Mouse (Mus musculus): ENCODE measurements around the gene Grin2c. TPM values are rescaled to one million over a fixed set of nuclear protein-coding genes. Genes with fewer than 3 reads are reported as not detected.

Grin2c gene
- polyA plus RNA-seq, 1 experiment from 2014 or later = 0.12 TPM

- Histone ChIP-seq H3K4me2 (no peak overlapping the region), H3K9me3 (replicated peaks) (no peaks in the 10 kb centered on the region), H3K27me3 (no peaks in the 10 kb centered on the region), H3K9ac (no peak overlapping the region), H3K4me3 (replicated peaks) (no peak overlapping the region), H3K27ac (no peak overlapping the region), H3K4me1 (replicated peaks) (peaks cover 23% of the 10 kb centered on the region), H3K36me3 (no peaks in the 10 kb centered on the region)
- 74% methylated on average over 8 of the region's 8 CpGs for WGBS (ENCODE audit: insufficient replicate concordance)
- DNase-seq (no peak), ATAC-seq (ENCODE audit: low read depth) (no peak)
Observed at GRCm38 (mm10) chr11:115282723-115283485, 15.9 kb upstream of the Grin2c start.

- Histone ChIP-seq H3K4me3 (replicated peaks) (no peak overlapping the region), H3K9me3 (replicated peaks) (no peaks in the 10 kb centered on the region), H3K36me3 (no peaks in the 10 kb centered on the region), H3K27ac (no peak overlapping the region), H3K9ac (no peak overlapping the region), H3K4me2 (no peak overlapping the region), H3K27me3 (no peaks in the 10 kb centered on the region), H3K4me1 (replicated peaks) (peaks cover 27% of the 10 kb centered on the region)
- DNase-seq = no peak
- no peak for ATAC-seq (ENCODE audit: low read depth)
- WGBS (ENCODE audit: insufficient replicate concordance) = 70% methylated on average over 8 of the region's 8 CpGs
Observed at GRCm38 (mm10) chr11:115282295-115282694, 15.3 kb upstream of the Grin2c start.

- Histone ChIP-seq H3K4me2 (no peak overlapping the region), H3K9me3 (replicated peaks) (no peaks in the 10 kb centered on the region), H3K27me3 (no peaks in the 10 kb centered on the region), H3K27ac (peak overlapping the region; percentile 23; the same call in 1 of the 2 replicates), H3K4me3 (replicated peaks) (no peak overlapping the region), H3K4me1 (replicated peaks) (peaks cover 46% of the 10 kb centered on the region), H3K9ac (no peak overlapping the region), H3K36me3 (no peaks in the 10 kb centered on the region)
- 39% methylated on average over 1 of the region's 1 CpGs for WGBS (ENCODE audit: insufficient replicate concordance)
- ATAC-seq (ENCODE audit: low read depth) (no peak), DNase-seq (peak; percentile 56)
Observed at GRCm38 (mm10) chr11:115279726-115280125, 12.7 kb upstream of the Grin2c start.

DNA sequence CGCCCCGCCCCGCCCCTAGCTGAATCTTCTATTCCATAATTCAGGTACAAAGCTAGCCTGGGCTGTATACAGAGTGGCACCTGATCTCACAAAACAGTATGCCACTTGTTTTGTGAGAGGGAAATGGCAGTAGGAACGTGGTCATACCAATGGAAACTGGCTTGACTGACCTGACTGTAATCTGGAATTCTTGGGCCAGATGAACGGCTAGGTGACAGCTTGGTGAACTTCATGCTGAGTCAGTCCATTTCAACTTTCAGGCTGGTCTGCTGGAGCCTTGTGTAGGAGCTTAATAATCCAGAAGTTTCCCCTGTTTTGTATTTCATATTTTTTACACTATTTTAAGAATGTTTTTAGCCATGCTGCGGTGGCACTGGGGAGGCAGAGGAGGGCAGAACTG is 11.1 kb upstream of the Grin2c start:
- Histone ChIP-seq H3K4me1 (replicated peaks) (peaks cover 60% of the 10 kb centered on the region), H3K27me3 (no peaks in the 10 kb centered on the region), H3K4me3 (replicated peaks) (peak overlapping the region; percentile 70), H3K27ac (no peak overlapping the region), H3K4me2 (peak overlapping the region; percentile 93), H3K9me3 (replicated peaks) (no peaks in the 10 kb centered on the region), H3K9ac (peak overlapping the region; percentile 77; the same call in 1 of the 2 replicates), H3K36me3 (no peaks in the 10 kb centered on the region)
- no peak for ATAC-seq (ENCODE audit: low read depth)
- WGBS (ENCODE audit: insufficient replicate concordance) = 68% methylated on average over 6 of the region's 6 CpGs
- peak; percentile 19 for DNase-seq

GRCm38 (mm10) chr11:115277604-115277975 is 10.5 kb upstream of the Grin2c start:
- no peak; the same call in 1 of the 2 replicates for ATAC-seq (ENCODE audit: low read depth)
- WGBS (ENCODE audit: insufficient replicate concordance) = 16% methylated on average over 7 of the region's 7 CpGs

GRCm38 (mm10) chr11:115276780-115277603 is 9.9 kb upstream of the Grin2c start, which contains the start of gene Fdxr:
TSS of gene Fdxr (minus strand) at chr11:115277050.
- ATAC-seq (ENCODE audit: low read depth) (peak; percentile 92), DNase-seq (peak; percentile 98)
- peak within 1 kb of the TSS; percentile 70 for H3K4me3 ChIP-seq (replicated peaks)
- H3K36me3 ChIP-seq = no peaks in the 10 kb centered on the region
- H3K9ac ChIP-seq = peak within 1 kb of the TSS; percentile 84
- H3K27ac ChIP-seq = peak within 1 kb of the TSS; percentile 85
- peaks cover 70% of the 10 kb centered on the region for H3K4me1 ChIP-seq (replicated peaks)
- no peaks in the 10 kb centered on the region for H3K9me3 ChIP-seq (replicated peaks)
- under 1% methylated on average over 42 of the region's 42 CpGs for WGBS (ENCODE audit: insufficient replicate concordance)
- no peaks in the 10 kb centered on the region for H3K27me3 ChIP-seq
- H3K4me2 ChIP-seq = peak within 1 kb of the TSS; percentile 93

More at GRCm38 (mm10) chr11:115277604-115277975, 10.5 kb upstream of the Grin2c start:
- peak overlapping the region; percentile 70 for H3K4me3 ChIP-seq (replicated peaks)
- no peaks in the 10 kb centered on the region for H3K9me3 ChIP-seq (replicated peaks)
- H3K36me3 ChIP-seq = no peaks in the 10 kb centered on the region
- H3K27ac ChIP-seq = peak overlapping the region; percentile 85
- H3K9ac ChIP-seq = peak overlapping the region; percentile 77
- H3K27me3 ChIP-seq = no peaks in the 10 kb centered on the region
- peak overlapping the region; percentile 93 for H3K4me2 ChIP-seq
- no peak for DNase-seq
- H3K4me1 ChIP-seq (replicated peaks) = peaks cover 66% of the 10 kb centered on the region

GRCm38 (mm10) chr11:115275954-115276353 is 8.9 kb upstream of the Grin2c start:
- ATAC-seq (ENCODE audit: low read depth) (no peak), DNase-seq (no peak)
- Histone ChIP-seq H3K36me3 (0 out of 2 replicates have a peak, but pooled peaks cover 5% of the 10 kb centered on the region), H3K27me3 (no peaks in the 10 kb centered on the region), H3K9ac (peak overlapping the region; percentile 84), H3K27ac (no peak overlapping the region), H3K9me3 (replicated peaks) (no peaks in the 10 kb centered on the region), H3K4me1 (replicated peaks) (peaks cover 70% of the 10 kb centered on the region), H3K4me3 (replicated peaks) (peak overlapping the region; percentile 70), H3K4me2 (peak overlapping the region; percentile 93)
- WGBS (ENCODE audit: insufficient replicate concordance) = 41% methylated on average over 3 of the region's 3 CpGs

GRCm38 (mm10) chr11:115275509-115275908 is 8.5 kb upstream of the Grin2c start:
- H3K9me3 ChIP-seq (replicated peaks) = no peaks in the 10 kb centered on the region
- no peak overlapping the region; the same call in 1 of the 2 replicates for H3K27ac ChIP-seq
- WGBS (ENCODE audit: insufficient replicate concordance) = 40% methylated on average over 6 of the region's 6 CpGs
- H3K4me1 ChIP-seq (replicated peaks) = peaks cover 70% of the 10 kb centered on the region
- peak overlapping the region; percentile 70 for H3K4me3 ChIP-seq (replicated peaks)
- H3K27me3 ChIP-seq = no peaks in the 10 kb centered on the region
- no peak for DNase-seq
- H3K36me3 ChIP-seq = 0 out of 2 replicates have a peak, but pooled peaks cover 5% of the 10 kb centered on the region
- H3K9ac ChIP-seq = peak overlapping the region; percentile 84
- no peak for ATAC-seq (ENCODE audit: low read depth)
- H3K4me2 ChIP-seq = peak overlapping the region; percentile 93

DNA sequence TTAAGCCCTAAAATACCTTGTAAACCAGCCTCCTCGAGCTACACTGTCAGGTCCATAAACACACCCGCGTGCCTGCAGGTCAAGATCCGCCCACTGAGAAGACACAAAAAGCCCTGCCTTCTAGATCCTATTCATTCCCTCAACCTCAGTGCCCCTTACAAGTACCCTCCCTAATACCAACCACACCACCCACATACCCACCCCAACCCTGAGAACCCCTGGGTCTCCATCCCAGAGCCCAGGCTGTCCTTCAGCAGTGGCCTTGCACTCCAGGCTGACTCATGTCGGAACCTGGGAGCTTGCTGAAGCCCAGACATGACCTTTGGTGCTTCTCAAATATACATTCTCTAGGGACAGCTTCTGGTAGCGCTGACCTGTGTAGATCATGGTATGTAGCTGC is 7.7 kb upstream of the Grin2c start:
- Histone ChIP-seq H3K9ac (no peak overlapping the region), H3K4me2 (peak overlapping the region; percentile 93)
- 78% methylated on average over 6 of the region's 6 CpGs for whole genome bisulfite sequencing (ENCODE audit: insufficient replicate concordance)

GRCm38 (mm10) chr11:115274178-115274577 is 7.1 kb upstream of the Grin2c start:
- Histone ChIP-seq H3K4me2 (no peak overlapping the region), H3K27ac (no peak overlapping the region), H3K9ac (no peak overlapping the region), H3K36me3 (peaks cover 10% of the 10 kb centered on the region), H3K4me3 (replicated peaks) (no peak overlapping the region), H3K27me3 (no peaks in the 10 kb centered on the region), H3K4me1 (replicated peaks) (peaks cover 63% of the 10 kb centered on the region), H3K9me3 (replicated peaks) (no peaks in the 10 kb centered on the region)
- WGBS (ENCODE audit: insufficient replicate concordance) = 64% methylated on average over 7 of the region's 7 CpGs
- ATAC-seq (ENCODE audit: low read depth) = no peak
- DNase-seq = no peak

More for the DNA sequence above, 7.7 kb upstream of the Grin2c start:
- H3K4me1 ChIP-seq (replicated peaks) = peaks cover 68% of the 10 kb centered on the region
- ATAC-seq (ENCODE audit: low read depth) (no peak), DNase-seq (no peak)
- no peak overlapping the region for H3K4me3 ChIP-seq (replicated peaks)
- no peaks in the 10 kb centered on the region for H3K9me3 ChIP-seq (replicated peaks)
- no peak overlapping the region for H3K27ac ChIP-seq
- H3K27me3 ChIP-seq = no peaks in the 10 kb centered on the region
- H3K36me3 ChIP-seq = 0 out of 2 replicates have a peak, but pooled peaks cover 5% of the 10 kb centered on the region

DNA sequence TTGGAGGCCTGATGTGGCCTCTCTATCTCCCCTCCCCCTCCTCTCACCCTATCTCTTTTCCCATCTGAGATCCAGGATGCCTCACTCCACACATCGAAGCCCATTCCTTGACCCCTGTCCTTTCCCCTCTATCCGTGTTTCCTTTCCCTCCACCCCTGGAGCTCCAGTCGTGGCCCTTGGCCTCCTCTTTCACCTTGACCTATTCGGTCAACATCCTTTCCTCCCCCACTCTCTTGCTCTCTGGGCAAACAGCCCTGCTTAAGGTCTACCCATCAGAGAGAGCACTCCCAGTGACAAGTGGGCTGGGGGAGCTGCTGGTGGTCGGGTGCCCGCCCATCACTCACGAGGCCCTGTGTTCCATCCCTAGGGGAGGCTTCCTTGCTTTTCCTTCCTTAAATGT is 6.7 kb upstream of the Grin2c start:
- Histone ChIP-seq H3K27ac (no peak overlapping the region), H3K4me1 (replicated peaks) (peaks cover 58% of the 10 kb centered on the region), H3K27me3 (peaks cover 3% of the 10 kb centered on the region; the same call in 1 of the 2 replicates), H3K4me2 (no peak overlapping the region), H3K9ac (no peak overlapping the region), H3K9me3 (replicated peaks) (no peaks in the 10 kb centered on the region), H3K4me3 (replicated peaks) (no peak overlapping the region), H3K36me3 (peaks cover 14% of the 10 kb centered on the region)
- 57% methylated on average over 7 of the region's 7 CpGs for WGBS (ENCODE audit: insufficient replicate concordance)
- no peak for ATAC-seq (ENCODE audit: low read depth)
- DNase-seq = no peak

Measured in liver, embryonic 13.5 days (tissue).